Mouse (Mus musculus): ENCODE results near the gene Sprr2a1. TPM values are rescaled to one million over a fixed set of nuclear protein-coding genes. Genes with fewer than 3 reads are reported as not detected.
"Not testable (repeated sequence)": the region's sequence is repeated elsewhere in the genome, so short reads cannot be mapped to it uniquely, and the experiment has no call there.

Gene Sprr2a1
- 0.10 TPM in 1 of 2 replicates, not detected in the other for polyA plus RNA-seq (2012; rRNA removed)

- not testable (repeated sequence) for H3K4me1 ChIP-seq (ENCODE audit: control insufficient read depth, insufficient read depth, low read length); H3K27me3 ChIP-seq (ENCODE audit: control insufficient read depth, insufficient read depth, low read length); H3K27ac ChIP-seq (ENCODE audit: control insufficient read depth, insufficient read depth, low read depth, low read length); H3K36me3 ChIP-seq (ENCODE audit: control insufficient read depth, insufficient read depth, low read length); H3K4me3 ChIP-seq (ENCODE audit: control insufficient read depth, low read depth, low read length)
These were observed at the start of gene Sprr2a1, which contains the start of gene Sprr2a2 for GRCm38 (mm10) chr3:92215569-92215968. Gene Sprr2a1, plus strand, starts transcription at chr3:92215799. Gene Sprr2a2, plus strand, starts transcription at chr3:92215920.

DNA sequence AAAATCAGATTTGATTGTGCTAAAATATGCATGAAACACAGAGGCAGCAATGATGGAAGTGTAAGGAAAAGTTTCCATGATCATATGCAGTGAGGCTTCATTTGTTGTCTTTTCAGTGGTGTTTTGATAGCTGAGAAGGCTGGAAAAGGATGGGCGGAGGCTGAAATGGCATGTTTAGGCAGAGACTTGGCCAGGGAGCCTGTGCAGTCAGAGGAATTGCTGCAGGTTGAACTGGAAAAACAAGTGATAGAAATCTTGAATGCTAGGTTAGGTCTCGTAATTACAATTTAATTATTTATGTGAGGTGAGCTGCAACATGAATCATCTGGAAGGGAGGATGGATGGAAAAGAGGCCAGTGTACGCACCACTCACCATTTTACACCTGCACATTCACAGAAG lies 45.8 kb upstream of the Sprr2a1 start:
- no peaks in the 10 kb centered on the region for H3K4me1 ChIP-seq (ENCODE audit: control insufficient read depth, insufficient read depth, low read length)
- H3K4me3 ChIP-seq (ENCODE audit: control insufficient read depth, low read depth, low read length): no peak overlapping the region
- H3K27ac ChIP-seq (ENCODE audit: control insufficient read depth, insufficient read depth, low read depth, low read length): no peak overlapping the region
- TF ChIP-seq CTCF (IDR thresholded peaks at IDR 0.05; ENCODE audit: control insufficient read depth, insufficient read depth, insufficient replicate concordance, low read depth, low read length) (no peak), POLR2A (IDR thresholded peaks at IDR 0.05; ENCODE audit: control insufficient read depth, low read depth, low read length) (no peak)
- H3K36me3 ChIP-seq (ENCODE audit: control insufficient read depth, insufficient read depth, low read length): no peaks in the 10 kb centered on the region
- H3K27me3 ChIP-seq (ENCODE audit: control insufficient read depth, insufficient read depth, low read length): no peaks in the 10 kb centered on the region

- Histone ChIP-seq H3K36me3 (ENCODE audit: control insufficient read depth, insufficient read depth, low read length) (no peaks in the 10 kb centered on the region), H3K4me1 (ENCODE audit: control insufficient read depth, insufficient read depth, low read length) (no peaks in the 10 kb centered on the region), H3K4me3 (ENCODE audit: control insufficient read depth, low read depth, low read length) (no peak overlapping the region), H3K27ac (ENCODE audit: control insufficient read depth, insufficient read depth, low read depth, low read length) (no peak overlapping the region), H3K27me3 (ENCODE audit: control insufficient read depth, insufficient read depth, low read length) (no peaks in the 10 kb centered on the region)
- TF ChIP-seq POLR2A (IDR thresholded peaks at IDR 0.05; ENCODE audit: control insufficient read depth, low read depth, low read length): no peak
- TF ChIP-seq CTCF (IDR thresholded peaks at IDR 0.05; ENCODE audit: control insufficient read depth, insufficient read depth, insufficient replicate concordance, low read depth, low read length): no peak
These were observed 38.7 kb upstream of the Sprr2a1 start for GRCm38 (mm10) chr3:92176880-92177279.

GRCm38 (mm10) chr3:92195512-92196200 lies 19.9 kb upstream of the Sprr2a1 start:
- no peak for TF ChIP-seq POLR2A (IDR thresholded peaks at IDR 0.05; ENCODE audit: control insufficient read depth, low read depth, low read length)
- TF ChIP-seq CTCF (IDR thresholded peaks at IDR 0.05; ENCODE audit: control insufficient read depth, insufficient read depth, insufficient replicate concordance, low read depth, low read length): no peak
- Histone ChIP-seq H3K4me3 (ENCODE audit: control insufficient read depth, low read depth, low read length) (no peak overlapping the region), H3K4me1 (ENCODE audit: control insufficient read depth, insufficient read depth, low read length) (no peaks in the 10 kb centered on the region), H3K36me3 (ENCODE audit: control insufficient read depth, insufficient read depth, low read length) (no peaks in the 10 kb centered on the region), H3K27ac (ENCODE audit: control insufficient read depth, insufficient read depth, low read depth, low read length) (no peak overlapping the region), H3K27me3 (ENCODE audit: control insufficient read depth, insufficient read depth, low read length) (no peaks in the 10 kb centered on the region)

DNA sequence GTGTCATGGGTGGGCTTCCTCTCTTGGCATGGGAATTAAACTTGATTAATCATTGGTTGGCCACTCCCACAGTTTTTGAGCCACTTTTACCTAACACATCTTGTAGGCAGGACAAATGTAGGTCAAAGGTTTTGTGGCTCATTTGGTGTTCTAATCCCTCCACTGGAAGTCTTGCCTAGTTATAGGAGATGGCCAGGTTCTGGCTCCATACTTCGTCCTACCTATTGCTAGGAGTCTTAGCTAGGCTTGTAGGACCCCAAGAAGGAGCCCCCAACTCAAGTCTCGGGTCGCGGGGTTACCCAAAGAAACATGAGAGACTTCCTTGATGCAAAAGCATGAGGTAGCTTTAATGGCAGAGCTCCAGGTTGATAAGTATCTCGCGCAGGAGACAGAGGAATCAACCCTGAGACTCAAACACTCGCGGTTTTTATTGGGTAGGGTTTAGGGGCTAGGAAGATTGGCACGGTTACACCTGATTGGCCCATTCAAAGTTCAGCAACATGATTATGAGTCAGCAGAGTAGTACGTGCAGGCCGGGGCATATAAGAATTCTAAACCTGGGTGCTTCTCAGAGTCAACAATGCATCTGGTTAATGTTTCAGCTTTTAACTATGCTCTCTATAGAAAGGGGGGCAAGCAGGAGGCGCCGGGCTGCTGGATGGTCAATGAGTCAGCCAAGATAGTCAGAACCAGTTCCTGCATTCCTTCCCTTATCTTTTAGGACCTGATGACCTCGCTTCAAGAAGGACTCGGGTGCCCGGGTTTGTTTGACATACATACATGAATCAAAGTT lies 4.3 kb upstream of the Sprr2a1 start:
- not testable (repeated sequence) for H3K4me1 ChIP-seq (ENCODE audit: control insufficient read depth, insufficient read depth, low read length); H3K4me3 ChIP-seq (ENCODE audit: control insufficient read depth, low read depth, low read length); H3K27ac ChIP-seq (ENCODE audit: control insufficient read depth, insufficient read depth, low read depth, low read length); H3K27me3 ChIP-seq (ENCODE audit: control insufficient read depth, insufficient read depth, low read length); H3K36me3 ChIP-seq (ENCODE audit: control insufficient read depth, insufficient read depth, low read length)

DNA sequence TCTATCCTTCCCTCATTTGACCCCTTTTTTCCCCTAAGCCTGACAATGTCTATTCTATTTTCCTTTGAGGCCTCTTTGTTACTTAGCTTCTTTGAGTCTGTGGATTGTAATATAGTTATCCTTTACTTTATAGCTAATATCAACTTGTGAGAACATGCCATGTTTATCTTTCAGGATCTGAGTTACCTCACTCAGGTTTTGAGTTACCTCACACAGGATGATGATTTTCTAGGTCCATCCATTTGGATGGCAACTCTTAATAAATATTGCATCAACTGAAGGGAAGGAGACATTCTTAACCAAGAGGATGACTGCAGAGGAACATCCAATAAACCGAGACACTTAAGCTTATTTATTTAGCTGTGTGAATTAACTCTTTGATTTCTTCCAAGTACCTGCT lies 3.5 kb upstream of the Sprr2a1 start:
- H3K4me3 ChIP-seq (ENCODE audit: control insufficient read depth, low read depth, low read length); H3K36me3 ChIP-seq (ENCODE audit: control insufficient read depth, insufficient read depth, low read length); H3K27me3 ChIP-seq (ENCODE audit: control insufficient read depth, insufficient read depth, low read length); H3K4me1 ChIP-seq (ENCODE audit: control insufficient read depth, insufficient read depth, low read length); H3K27ac ChIP-seq (ENCODE audit: control insufficient read depth, insufficient read depth, low read depth, low read length): not testable (repeated sequence)

- not testable (repeated sequence) for H3K4me1 ChIP-seq (ENCODE audit: control insufficient read depth, insufficient read depth, low read length); H3K4me3 ChIP-seq (ENCODE audit: control insufficient read depth, low read depth, low read length); H3K36me3 ChIP-seq (ENCODE audit: control insufficient read depth, insufficient read depth, low read length); H3K27me3 ChIP-seq (ENCODE audit: control insufficient read depth, insufficient read depth, low read length); H3K27ac ChIP-seq (ENCODE audit: control insufficient read depth, insufficient read depth, low read depth, low read length)
These were observed 1.9 kb upstream of the Sprr2a1 start for GRCm38 (mm10) chr3:92213651-92214050.

- H3K4me3 ChIP-seq (ENCODE audit: control insufficient read depth, low read depth, low read length); H3K27me3 ChIP-seq (ENCODE audit: control insufficient read depth, insufficient read depth, low read length); H3K27ac ChIP-seq (ENCODE audit: control insufficient read depth, insufficient read depth, low read depth, low read length); H3K4me1 ChIP-seq (ENCODE audit: control insufficient read depth, insufficient read depth, low read length); H3K36me3 ChIP-seq (ENCODE audit: control insufficient read depth, insufficient read depth, low read length): not testable (repeated sequence)
These were observed 3.4 kb downstream of the Sprr2a1 start for GRCm38 (mm10) chr3:92219031-92219430.

DNA sequence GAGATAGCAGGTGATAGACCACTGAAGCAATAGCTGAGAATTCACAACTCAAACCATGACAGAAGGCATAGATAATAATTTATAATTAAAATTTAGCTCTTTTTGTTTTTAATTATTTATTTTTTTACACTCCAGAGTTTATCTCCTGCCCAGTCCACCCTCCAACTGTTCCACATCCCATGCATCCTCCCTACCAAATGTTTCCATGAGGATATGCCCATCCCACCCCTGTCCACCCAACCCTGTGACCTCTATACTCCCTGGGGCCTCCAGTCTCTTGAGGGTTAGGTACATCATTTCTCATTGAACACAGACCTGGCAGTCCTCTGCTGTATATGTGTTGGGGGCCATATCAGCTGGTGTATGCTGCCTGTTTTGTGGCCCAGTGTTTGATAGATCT lies 8.1 kb downstream of the Sprr2a1 start:
- not testable (repeated sequence) for H3K27ac ChIP-seq (ENCODE audit: control insufficient read depth, insufficient read depth, low read depth, low read length); H3K4me1 ChIP-seq (ENCODE audit: control insufficient read depth, insufficient read depth, low read length); H3K36me3 ChIP-seq (ENCODE audit: control insufficient read depth, insufficient read depth, low read length); H3K4me3 ChIP-seq (ENCODE audit: control insufficient read depth, low read depth, low read length); H3K27me3 ChIP-seq (ENCODE audit: control insufficient read depth, insufficient read depth, low read length)

DNA sequence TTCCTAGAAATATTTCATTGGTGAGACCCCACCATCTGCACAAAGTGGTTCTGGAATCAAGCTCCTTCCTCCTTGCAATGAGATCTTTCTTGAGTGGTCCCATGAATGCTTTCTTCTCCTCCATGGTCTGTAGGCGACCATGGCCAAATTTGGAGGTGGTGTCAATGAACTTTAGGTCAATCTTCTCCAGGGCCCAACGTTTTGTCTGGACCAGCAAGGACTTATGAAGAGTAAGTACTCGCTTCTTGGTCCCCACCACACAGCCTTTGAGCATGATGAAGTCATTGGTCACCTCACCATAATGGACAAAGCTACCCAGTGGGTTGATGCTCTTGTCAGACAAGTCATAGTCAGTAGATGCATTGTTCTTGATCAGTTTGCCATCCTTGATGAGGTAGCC lies 11.8 kb downstream of the Sprr2a1 start:
- not testable (repeated sequence) for H3K27ac ChIP-seq (ENCODE audit: control insufficient read depth, insufficient read depth, low read depth, low read length); H3K4me3 ChIP-seq (ENCODE audit: control insufficient read depth, low read depth, low read length); H3K36me3 ChIP-seq (ENCODE audit: control insufficient read depth, insufficient read depth, low read length); H3K4me1 ChIP-seq (ENCODE audit: control insufficient read depth, insufficient read depth, low read length); H3K27me3 ChIP-seq (ENCODE audit: control insufficient read depth, insufficient read depth, low read length)

GRCm38 (mm10) chr3:92236463-92237189 lies 21.0 kb downstream of the Sprr2a1 start:
- not testable (repeated sequence) for H3K27ac ChIP-seq (ENCODE audit: control insufficient read depth, insufficient read depth, low read depth, low read length); H3K4me1 ChIP-seq (ENCODE audit: control insufficient read depth, insufficient read depth, low read length); H3K4me3 ChIP-seq (ENCODE audit: control insufficient read depth, low read depth, low read length); H3K27me3 ChIP-seq (ENCODE audit: control insufficient read depth, insufficient read depth, low read length); H3K36me3 ChIP-seq (ENCODE audit: control insufficient read depth, insufficient read depth, low read length)
